Mouse (Mus musculus): ENCODE results near the gene Galnt9. TPM values are rescaled to one million over a fixed set of nuclear protein-coding genes. Genes with fewer than 3 reads are reported as not detected.
A peak's percentile ranks its signal among the peaks of the same experiment; 100 is the strongest.

The Galnt9 gene
- polyA plus RNA-seq, 1 experiment from 2014 or later = 15.5 TPM

DNA sequence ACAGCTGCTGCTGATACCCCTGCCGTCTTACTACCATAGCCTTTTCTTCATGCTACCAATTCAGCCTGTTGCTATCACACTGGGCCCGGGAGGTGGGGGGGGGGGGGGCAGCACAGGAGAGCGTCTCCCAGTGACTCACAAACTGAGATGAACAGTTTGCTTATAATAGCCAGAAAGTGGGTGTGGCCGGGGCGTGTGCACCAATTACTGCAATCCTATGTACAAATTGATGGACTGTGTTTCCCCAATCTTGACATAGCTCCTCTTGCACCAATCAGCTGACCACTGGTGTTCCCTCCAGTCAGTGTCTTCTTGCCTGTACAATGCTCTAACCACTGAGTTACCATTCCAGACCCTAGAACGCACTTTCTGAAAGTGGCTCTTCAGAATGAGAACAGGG is 64.2 kb downstream of the Galnt9 start:
- no peak overlapping the region for H3K4me2 ChIP-seq (ENCODE audit: low read length)
- peaks cover 13% of the 10 kb centered on the region for H3K4me1 ChIP-seq (replicated peaks; ENCODE audit: control insufficient read depth, insufficient read depth, low read length)
- no peak overlapping the region for H3K4me3 ChIP-seq (replicated peaks; ENCODE audit: low read length)
- no peak overlapping the region for H3K27ac ChIP-seq (ENCODE audit: low read length)
- H3K27me3 ChIP-seq (replicated peaks; ENCODE audit: control insufficient read depth, insufficient read depth, low read length) = no peaks in the 10 kb centered on the region
- WGBS = 67% methylated on average over 6 of the region's 6 CpGs
- ATAC-seq = no peak
- H3K36me3 ChIP-seq (ENCODE audit: control insufficient read depth, insufficient read depth) = no peaks in the 10 kb centered on the region
- H3K9me3 ChIP-seq (ENCODE audit: control insufficient read depth, low read length) = no peaks in the 10 kb centered on the region
- no peak overlapping the region for H3K9ac ChIP-seq (replicated peaks; ENCODE audit: low read depth, low read length)

GRCm38 (mm10) chr5:110608941-110609340 is 64.8 kb downstream of the Galnt9 start:
- Histone ChIP-seq H3K27ac (ENCODE audit: low read length) (no peak overlapping the region), H3K4me3 (replicated peaks; ENCODE audit: low read length) (no peak overlapping the region)

GRCm38 (mm10) chr5:110609425-110609824 is 65.3 kb downstream of the Galnt9 start:
- Histone ChIP-seq H3K9ac (replicated peaks; ENCODE audit: low read depth, low read length) (no peak overlapping the region), H3K4me1 (replicated peaks; ENCODE audit: control insufficient read depth, insufficient read depth, low read length) (peaks cover 13% of the 10 kb centered on the region), H3K36me3 (ENCODE audit: control insufficient read depth, insufficient read depth) (no peaks in the 10 kb centered on the region), H3K4me2 (ENCODE audit: low read length) (no peak overlapping the region), H3K27ac (ENCODE audit: low read length) (no peak overlapping the region), H3K27me3 (replicated peaks; ENCODE audit: control insufficient read depth, insufficient read depth, low read length) (no peaks in the 10 kb centered on the region), H3K4me3 (replicated peaks; ENCODE audit: low read length) (no peak overlapping the region), H3K9me3 (ENCODE audit: control insufficient read depth, low read length) (no peaks in the 10 kb centered on the region)
- ATAC-seq = no peak
- WGBS = 76% methylated on average over 3 of the region's 3 CpGs

More at GRCm38 (mm10) chr5:110608941-110609340, 64.8 kb downstream of the Galnt9 start:
- no peaks in the 10 kb centered on the region for H3K9me3 ChIP-seq (ENCODE audit: control insufficient read depth, low read length)
- peaks cover 13% of the 10 kb centered on the region for H3K4me1 ChIP-seq (replicated peaks; ENCODE audit: control insufficient read depth, insufficient read depth, low read length)
- 16% methylated on average over 8 of the region's 8 CpGs for WGBS
- no peak for ATAC-seq
- H3K9ac ChIP-seq (replicated peaks; ENCODE audit: low read depth, low read length) = no peak overlapping the region
- H3K27me3 ChIP-seq (replicated peaks; ENCODE audit: control insufficient read depth, insufficient read depth, low read length) = no peaks in the 10 kb centered on the region
- H3K36me3 ChIP-seq (ENCODE audit: control insufficient read depth, insufficient read depth) = no peaks in the 10 kb centered on the region
- no peak overlapping the region for H3K4me2 ChIP-seq (ENCODE audit: low read length)

DNA sequence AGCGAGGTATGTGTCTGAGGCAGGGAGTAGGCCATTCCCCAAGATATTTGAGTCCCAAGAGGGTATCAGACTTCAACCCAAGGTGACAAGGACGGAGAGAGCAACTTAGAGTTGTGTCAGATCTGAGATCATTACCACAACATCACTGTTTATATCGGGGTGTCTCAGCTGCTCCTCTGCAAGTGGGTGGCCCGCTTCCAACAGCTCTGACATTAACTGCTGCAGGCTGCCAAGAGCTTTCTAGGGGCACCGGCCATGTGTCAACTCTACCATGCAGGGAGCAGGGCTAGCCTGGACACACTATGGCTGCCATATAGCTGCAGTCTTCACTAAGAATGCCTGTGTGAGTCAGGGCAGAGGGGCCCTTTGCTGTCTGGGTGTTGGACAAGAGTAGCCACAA is 65.7 kb downstream of the Galnt9 start:
- no peaks in the 10 kb centered on the region for H3K36me3 ChIP-seq (ENCODE audit: control insufficient read depth, insufficient read depth)
- H3K4me2 ChIP-seq (ENCODE audit: low read length) = no peak overlapping the region
- H3K9me3 ChIP-seq (ENCODE audit: control insufficient read depth, low read length) = no peaks in the 10 kb centered on the region
- no peak overlapping the region for H3K27ac ChIP-seq (ENCODE audit: low read length)
- H3K4me1 ChIP-seq (replicated peaks; ENCODE audit: control insufficient read depth, insufficient read depth, low read length) = peaks cover 13% of the 10 kb centered on the region
- no peak overlapping the region for H3K4me3 ChIP-seq (replicated peaks; ENCODE audit: low read length)
- no peak overlapping the region for H3K9ac ChIP-seq (replicated peaks; ENCODE audit: low read depth, low read length)
- no peak for ATAC-seq
- 66% methylated on average over 5 of the region's 5 CpGs for WGBS
- H3K27me3 ChIP-seq (replicated peaks; ENCODE audit: control insufficient read depth, insufficient read depth, low read length) = no peaks in the 10 kb centered on the region

- no peak overlapping the region for H3K4me2 ChIP-seq (ENCODE audit: low read length)
- no peak for ATAC-seq
- 90% methylated on average over 7 of the region's 7 CpGs for WGBS
Measured at GRCm38 (mm10) chr5:110610484-110610883, 66.3 kb downstream of the Galnt9 start.

DNA sequence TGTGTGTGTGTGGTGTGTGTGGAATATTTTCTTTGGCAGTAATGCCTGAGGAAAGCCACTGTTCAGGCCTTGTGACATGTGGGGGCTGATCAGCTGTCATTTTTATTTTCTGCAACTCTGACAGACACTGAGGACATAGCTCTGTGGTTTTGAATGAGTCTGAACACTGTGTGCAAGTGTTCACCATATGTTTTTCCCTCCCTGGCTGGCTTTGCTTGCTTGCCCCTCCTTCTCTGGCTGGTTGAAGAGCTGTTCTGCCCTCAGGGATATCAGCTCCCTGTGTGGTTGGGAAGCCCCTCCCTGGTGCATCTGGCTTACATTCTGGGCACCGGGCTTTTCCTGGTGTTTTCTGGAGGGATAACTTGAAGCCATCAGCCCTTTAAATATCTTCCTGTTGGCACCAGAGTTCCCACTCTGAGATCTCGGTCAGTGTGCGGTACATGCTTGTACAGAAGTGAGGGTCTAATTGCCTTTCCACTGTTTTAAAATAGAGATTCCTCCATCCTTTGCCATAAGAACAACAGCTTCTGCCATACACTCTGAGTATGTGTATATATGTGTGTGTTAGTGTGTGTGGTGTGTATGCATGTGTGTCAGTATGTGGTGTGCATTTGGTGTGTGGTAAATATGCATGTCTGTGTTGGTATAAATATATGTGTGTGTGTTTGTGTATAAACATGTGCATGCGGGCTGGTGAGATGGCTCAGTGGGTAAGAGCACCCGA is 67.4 kb downstream of the Galnt9 start:
- peak; percentile 90 for ATAC-seq
- peaks cover 13% of the 10 kb centered on the region for H3K4me1 ChIP-seq (replicated peaks; ENCODE audit: control insufficient read depth, insufficient read depth, low read length)
- H3K9ac ChIP-seq (replicated peaks; ENCODE audit: low read depth, low read length) = no peak overlapping the region
- no peak overlapping the region for H3K4me2 ChIP-seq (ENCODE audit: low read length)
- 63% methylated on average over 5 of the region's 5 CpGs for WGBS
- no peaks in the 10 kb centered on the region for H3K36me3 ChIP-seq (ENCODE audit: control insufficient read depth, insufficient read depth)
- H3K9me3 ChIP-seq (ENCODE audit: control insufficient read depth, low read length) = no peaks in the 10 kb centered on the region
- peak overlapping the region; percentile 49 for H3K27ac ChIP-seq (ENCODE audit: low read length)
- no peak overlapping the region for H3K4me3 ChIP-seq (replicated peaks; ENCODE audit: low read length)
- no peaks in the 10 kb centered on the region for H3K27me3 ChIP-seq (replicated peaks; ENCODE audit: control insufficient read depth, insufficient read depth, low read length)

More at GRCm38 (mm10) chr5:110610484-110610883, 66.3 kb downstream of the Galnt9 start:
- Histone ChIP-seq H3K27ac (ENCODE audit: low read length) (no peak overlapping the region), H3K9me3 (ENCODE audit: control insufficient read depth, low read length) (no peaks in the 10 kb centered on the region), H3K27me3 (replicated peaks; ENCODE audit: control insufficient read depth, insufficient read depth, low read length) (no peaks in the 10 kb centered on the region), H3K9ac (replicated peaks; ENCODE audit: low read depth, low read length) (no peak overlapping the region), H3K4me1 (replicated peaks; ENCODE audit: control insufficient read depth, insufficient read depth, low read length) (peaks cover 13% of the 10 kb centered on the region), H3K4me3 (replicated peaks; ENCODE audit: low read length) (no peak overlapping the region), H3K36me3 (ENCODE audit: control insufficient read depth, insufficient read depth) (no peaks in the 10 kb centered on the region)

DNA sequence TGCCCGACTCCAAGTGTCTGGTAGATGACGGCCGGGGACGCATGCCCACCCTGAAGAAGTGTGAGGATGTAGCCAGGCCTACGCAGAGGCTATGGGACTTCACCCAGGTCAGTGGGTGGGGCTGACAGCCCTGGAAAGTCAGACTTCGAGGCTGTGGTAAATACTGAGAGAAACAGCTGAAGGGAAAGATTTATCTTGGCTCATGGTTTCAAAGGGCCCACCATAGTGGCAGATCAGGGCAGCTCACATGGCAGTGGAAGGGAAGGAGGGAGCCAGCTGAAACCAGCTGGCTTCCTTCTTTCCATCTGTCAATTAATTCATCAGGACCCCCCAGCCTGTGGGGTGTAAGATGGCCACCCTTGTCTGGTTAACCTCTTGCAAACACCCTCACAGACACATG is 75.1 kb downstream of the Galnt9 start:
- H3K4me3 ChIP-seq (replicated peaks; ENCODE audit: low read length) = no peak overlapping the region
- H3K9me3 ChIP-seq (ENCODE audit: control insufficient read depth, low read length) = no peaks in the 10 kb centered on the region
- H3K27ac ChIP-seq (ENCODE audit: low read length) = no peak overlapping the region
- 90% methylated on average over 6 of the region's 6 CpGs for WGBS
- no peaks in the 10 kb centered on the region for H3K27me3 ChIP-seq (replicated peaks; ENCODE audit: control insufficient read depth, insufficient read depth, low read length)
- no peak overlapping the region for H3K4me2 ChIP-seq (ENCODE audit: low read length)
- H3K36me3 ChIP-seq (ENCODE audit: control insufficient read depth, insufficient read depth) = no peaks in the 10 kb centered on the region
- no peak for ATAC-seq
- H3K9ac ChIP-seq (replicated peaks; ENCODE audit: low read depth, low read length) = no peak overlapping the region
- H3K4me1 ChIP-seq (replicated peaks; ENCODE audit: control insufficient read depth, insufficient read depth, low read length) = no peaks in the 10 kb centered on the region

DNA sequence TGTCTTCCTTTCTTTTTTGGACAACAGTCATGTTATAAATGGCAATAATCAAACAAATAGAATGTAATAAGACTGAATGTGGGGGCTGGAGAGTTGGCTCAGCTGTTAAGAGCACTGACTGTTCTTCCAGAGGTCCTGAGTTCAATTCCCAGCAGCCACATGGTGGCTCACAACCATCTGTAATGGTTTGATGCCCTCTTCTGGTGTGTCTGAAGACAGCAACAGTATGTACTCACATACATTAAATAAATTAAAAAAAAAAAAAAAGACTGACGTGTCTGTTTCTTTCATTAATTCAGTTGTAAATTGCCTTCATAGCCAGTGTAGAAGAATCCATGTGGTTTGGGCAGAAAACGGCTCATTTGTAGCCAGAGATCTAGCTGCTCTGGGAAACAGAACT is 80.2 kb downstream of the Galnt9 start:
- no peak for ATAC-seq
- H3K9me3 ChIP-seq (ENCODE audit: control insufficient read depth, low read length) = no peaks in the 10 kb centered on the region
- H3K27me3 ChIP-seq (replicated peaks; ENCODE audit: control insufficient read depth, insufficient read depth, low read length) = no peaks in the 10 kb centered on the region
- H3K4me2 ChIP-seq (ENCODE audit: low read length) = no peak overlapping the region
- WGBS = 73% methylated on average over 2 of the region's 2 CpGs
- no peak overlapping the region for H3K9ac ChIP-seq (replicated peaks; ENCODE audit: low read depth, low read length)
- H3K36me3 ChIP-seq (ENCODE audit: control insufficient read depth, insufficient read depth) = no peaks in the 10 kb centered on the region
- H3K4me1 ChIP-seq (replicated peaks; ENCODE audit: control insufficient read depth, insufficient read depth, low read length) = no peaks in the 10 kb centered on the region
- H3K4me3 ChIP-seq (replicated peaks; ENCODE audit: low read length) = no peak overlapping the region
- no peak overlapping the region for H3K27ac ChIP-seq (ENCODE audit: low read length)

- no peaks in the 10 kb centered on the region for H3K4me1 ChIP-seq (replicated peaks; ENCODE audit: control insufficient read depth, insufficient read depth, low read length)
- ATAC-seq = no peak
- H3K9me3 ChIP-seq (ENCODE audit: control insufficient read depth, low read length) = no peaks in the 10 kb centered on the region
- H3K27me3 ChIP-seq (replicated peaks; ENCODE audit: control insufficient read depth, insufficient read depth, low read length) = no peaks in the 10 kb centered on the region
- no peak overlapping the region for H3K4me2 ChIP-seq (ENCODE audit: low read length)
- no peak overlapping the region for H3K9ac ChIP-seq (replicated peaks; ENCODE audit: low read depth, low read length)
- no peak overlapping the region for H3K27ac ChIP-seq (ENCODE audit: low read length)
- H3K4me3 ChIP-seq (replicated peaks; ENCODE audit: low read length) = no peak overlapping the region
- 73% methylated on average over 10 of the region's 10 CpGs for WGBS
- no peaks in the 10 kb centered on the region for H3K36me3 ChIP-seq (ENCODE audit: control insufficient read depth, insufficient read depth)
Measured at GRCm38 (mm10) chr5:110627351-110627750, 83.2 kb downstream of the Galnt9 start.

DNA sequence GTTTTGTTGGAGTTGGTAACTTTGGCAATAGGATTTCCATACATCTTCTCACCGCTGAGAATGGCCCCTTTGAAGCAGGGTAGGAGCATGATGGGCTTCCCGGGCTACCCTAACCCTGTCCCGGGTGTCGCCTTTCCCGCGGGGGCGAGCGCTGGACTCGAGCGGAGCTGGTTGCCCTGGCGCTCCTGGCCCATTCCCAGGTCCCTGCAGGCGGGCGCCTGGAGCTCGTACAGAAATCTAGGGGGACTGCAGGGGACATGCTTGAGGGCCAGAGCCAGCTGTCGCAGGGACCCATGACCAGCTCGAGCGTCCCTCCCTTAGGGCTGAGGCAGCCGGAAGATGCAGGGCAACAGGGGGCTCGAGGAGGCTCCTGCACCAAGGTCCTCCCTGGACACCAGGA is 84.0 kb downstream of the Galnt9 start:
- Histone ChIP-seq H3K27ac (ENCODE audit: low read length) (no peak overlapping the region), H3K4me1 (replicated peaks; ENCODE audit: control insufficient read depth, insufficient read depth, low read length) (no peaks in the 10 kb centered on the region), H3K4me2 (ENCODE audit: low read length) (no peak overlapping the region), H3K36me3 (ENCODE audit: control insufficient read depth, insufficient read depth) (no peaks in the 10 kb centered on the region), H3K4me3 (replicated peaks; ENCODE audit: low read length) (no peak overlapping the region), H3K27me3 (replicated peaks; ENCODE audit: control insufficient read depth, insufficient read depth, low read length) (no peaks in the 10 kb centered on the region), H3K9me3 (ENCODE audit: control insufficient read depth, low read length) (no peaks in the 10 kb centered on the region), H3K9ac (replicated peaks; ENCODE audit: low read depth, low read length) (no peak overlapping the region)
- WGBS = 34% methylated on average over 19 of the region's 19 CpGs
- ATAC-seq = no peak

All from forebrain, embryonic 16.5 days (tissue).